Mouse (Mus musculus): ENCODE results near the gene Ksr1. TPM values are rescaled to one million over a fixed set of nuclear protein-coding genes. Genes with fewer than 3 reads are reported as not detected.
A peak's percentile ranks its signal among the peaks of the same experiment; 100 is the strongest.

Gene Ksr1
- polyA plus RNA-seq, 1 experiment = 106 TPM

DNA sequence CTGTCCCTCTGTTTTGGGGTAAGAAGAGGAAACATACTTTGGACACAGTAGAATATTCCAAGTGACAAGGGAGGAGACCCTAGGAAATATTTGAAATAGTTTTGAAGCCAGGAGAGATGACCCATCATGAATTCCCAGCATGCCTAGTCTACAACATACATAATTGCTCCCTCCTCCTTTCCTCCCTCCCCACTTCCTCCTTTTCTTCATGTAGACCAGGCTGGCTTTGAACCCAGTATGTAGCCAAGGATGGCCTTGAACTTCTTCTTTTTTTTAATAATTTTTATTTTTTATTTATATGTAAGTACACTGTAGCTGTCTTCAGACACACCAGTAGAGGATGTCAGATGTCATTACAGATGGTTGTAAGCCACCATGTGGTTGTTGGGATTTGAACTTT, 160.7 kb downstream of the Ksr1 start:
- Histone ChIP-seq H3K4me3 (ENCODE audit: low read depth, low read length) (no peak overlapping the region), H3K27me3 (ENCODE audit: control insufficient read depth, insufficient read depth, low read length) (no peaks in the 10 kb centered on the region), H3K4me1 (ENCODE audit: control insufficient read depth, insufficient read depth, insufficient read length, low read length) (peaks cover 16% of the 10 kb centered on the region; the same call in 1 of the 2 replicates), H3K27ac (ENCODE audit: insufficient read depth, low read depth, low read length) (no peak overlapping the region), H3K36me3 (ENCODE audit: control insufficient read depth, insufficient read depth, low read length) (no peaks in the 10 kb centered on the region)
- TF ChIP-seq CTCF (IDR thresholded peaks at IDR 0.05; ENCODE audit: extremely low read depth, insufficient read length, insufficient replicate concordance, low read depth, low read length) = no peak
- no peak for TF ChIP-seq POLR2A (IDR thresholded peaks at IDR 0.05; ENCODE audit: low read depth, low read length)

DNA sequence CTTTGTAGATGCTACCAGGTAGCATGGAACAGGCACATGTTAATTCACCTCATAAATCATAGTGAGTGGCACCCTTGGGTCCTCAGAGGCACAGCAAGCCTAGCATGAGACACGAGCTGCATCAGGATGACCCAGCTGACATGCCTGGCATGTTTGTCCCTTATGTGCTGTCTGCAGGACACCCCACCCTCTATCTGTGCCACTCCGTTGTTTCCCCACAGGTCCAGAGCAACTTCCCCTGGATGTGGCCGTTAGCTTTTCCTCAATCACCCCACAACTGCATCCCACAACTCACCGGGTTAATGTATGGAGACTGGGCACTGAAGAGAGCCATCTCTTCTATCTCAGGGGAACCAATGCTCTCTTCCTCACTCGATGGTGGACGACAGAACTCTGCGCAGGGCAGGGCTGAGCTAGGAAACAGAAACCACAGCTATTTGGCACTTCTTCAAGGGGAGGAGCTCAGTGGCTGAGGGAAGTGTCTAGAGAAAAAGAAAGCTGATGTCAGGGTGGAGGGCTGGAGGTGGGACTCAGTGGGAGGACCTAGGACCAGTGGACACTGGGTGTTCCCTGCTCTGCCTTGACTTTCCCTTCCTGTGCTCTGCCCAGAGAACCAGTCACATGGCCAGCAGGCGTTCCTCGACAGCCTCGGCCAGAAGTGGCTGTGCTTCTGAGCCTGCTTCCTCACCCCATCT, 161.6 kb downstream of the Ksr1 start, which contains the start of gene Lgals9:
Gene Lgals9, minus strand, starts transcription at position 464 of the 695 bp plus-strand sequence.
- peak within 1 kb of the TSS; percentile 66 for H3K4me3 ChIP-seq (ENCODE audit: low read depth, low read length)
- TF ChIP-seq CTCF (IDR thresholded peaks at IDR 0.05; ENCODE audit: extremely low read depth, insufficient read length, insufficient replicate concordance, low read depth, low read length) (no peak), POLR2A (IDR thresholded peaks at IDR 0.05; ENCODE audit: low read depth, low read length) (peak; percentile 99)
- H3K36me3 ChIP-seq (ENCODE audit: control insufficient read depth, insufficient read depth, low read length) = no peaks in the 10 kb centered on the region
- 3% methylated on average over 10 of the region's 10 CpGs for WGBS
- no peaks in the 10 kb centered on the region for H3K27me3 ChIP-seq (ENCODE audit: control insufficient read depth, insufficient read depth, low read length)
- H3K4me1 ChIP-seq (ENCODE audit: control insufficient read depth, insufficient read depth, insufficient read length, low read length) = peaks cover 19% of the 10 kb centered on the region; the same call in 1 of the 2 replicates
- H3K27ac ChIP-seq (ENCODE audit: insufficient read depth, low read depth, low read length) = peak within 1 kb of the TSS; percentile 88

DNA sequence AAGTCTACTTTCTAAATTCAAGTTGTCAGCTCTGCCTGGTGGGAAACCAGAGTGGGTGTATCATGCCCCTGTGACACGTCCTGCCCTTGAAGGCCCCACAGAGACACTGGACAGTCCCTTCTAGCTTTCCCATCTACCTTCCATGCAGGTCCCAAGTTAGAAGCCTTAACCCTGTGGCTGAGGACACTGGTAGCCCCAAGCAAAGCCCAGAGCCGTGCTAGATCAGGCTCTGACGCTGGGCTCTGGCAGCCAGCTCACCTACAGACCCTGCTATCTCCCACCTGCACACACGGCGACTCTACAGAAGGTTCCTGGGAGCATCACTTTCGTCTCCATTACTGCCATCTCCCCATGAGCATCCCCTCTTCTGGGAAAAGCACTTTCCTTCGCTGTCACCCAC, 162.7 kb downstream of the Ksr1 start:
- H3K4me3 ChIP-seq (ENCODE audit: low read depth, low read length) = peak overlapping the region; percentile 66
- H3K27me3 ChIP-seq (ENCODE audit: control insufficient read depth, insufficient read depth, low read length) = no peaks in the 10 kb centered on the region
- TF ChIP-seq CTCF (IDR thresholded peaks at IDR 0.05; ENCODE audit: extremely low read depth, insufficient read length, insufficient replicate concordance, low read depth, low read length) (no peak), POLR2A (IDR thresholded peaks at IDR 0.05; ENCODE audit: low read depth, low read length) (no peak)
- H3K27ac ChIP-seq (ENCODE audit: insufficient read depth, low read depth, low read length) = peak overlapping the region; percentile 88
- 17% methylated on average over 7 of the region's 7 CpGs for WGBS
- H3K4me1 ChIP-seq (ENCODE audit: control insufficient read depth, insufficient read depth, insufficient read length, low read length) = peaks cover 20% of the 10 kb centered on the region
- peaks cover under 1% of the 10 kb centered on the region; the same call in 1 of the 2 replicates for H3K36me3 ChIP-seq (ENCODE audit: control insufficient read depth, insufficient read depth, low read length)

DNA sequence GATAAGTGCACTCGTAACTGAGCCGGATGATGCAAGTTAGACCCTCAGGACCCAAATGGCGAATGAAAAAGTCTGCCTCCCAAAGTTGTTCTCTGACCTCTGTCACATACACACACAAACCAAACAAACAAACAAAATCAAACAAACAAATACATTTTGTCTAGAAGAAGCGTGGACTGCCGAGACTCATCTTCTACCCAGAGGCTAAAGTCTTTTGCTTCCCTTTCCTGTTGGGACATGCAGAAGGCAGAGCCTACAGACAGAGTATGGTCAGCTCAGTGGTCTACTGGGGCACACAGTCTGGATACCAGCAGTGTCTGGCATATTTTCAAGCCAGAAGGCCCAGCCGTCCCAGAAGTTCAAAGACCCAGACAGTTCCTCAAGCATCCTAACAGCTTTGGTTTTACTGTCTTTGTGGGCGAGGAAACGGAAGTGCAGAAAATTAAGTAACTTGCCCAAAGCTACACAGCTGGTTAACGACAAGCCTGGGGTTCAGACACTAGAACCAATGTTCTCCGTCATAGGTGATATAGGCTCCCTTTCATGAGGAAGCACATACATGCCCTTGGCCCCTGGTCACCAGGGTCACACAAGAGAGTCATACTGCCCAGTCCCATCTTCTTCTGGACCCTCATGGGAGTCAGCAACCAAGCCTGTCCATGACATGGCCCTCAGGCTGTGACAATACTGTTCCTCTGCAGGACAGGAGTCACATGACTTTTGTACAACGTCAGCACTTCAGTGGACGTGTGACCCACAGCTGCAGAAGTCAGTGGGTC, 163.5 kb downstream of the Ksr1 start:
- Histone ChIP-seq H3K4me1 (ENCODE audit: control insufficient read depth, insufficient read depth, insufficient read length, low read length) (peaks cover 24% of the 10 kb centered on the region), H3K27ac (ENCODE audit: insufficient read depth, low read depth, low read length) (peak overlapping the region; percentile 88), H3K27me3 (ENCODE audit: control insufficient read depth, insufficient read depth, low read length) (no peaks in the 10 kb centered on the region), H3K36me3 (ENCODE audit: control insufficient read depth, insufficient read depth, low read length) (peaks cover 7% of the 10 kb centered on the region), H3K4me3 (ENCODE audit: low read depth, low read length) (peak overlapping the region; percentile 66)
- 12% methylated on average over 12 of the region's 12 CpGs for WGBS
- no peak for TF ChIP-seq POLR2A (IDR thresholded peaks at IDR 0.05; ENCODE audit: low read depth, low read length)
- TF ChIP-seq CTCF (IDR thresholded peaks at IDR 0.05; ENCODE audit: extremely low read depth, insufficient read length, insufficient replicate concordance, low read depth, low read length) = no peak

DNA sequence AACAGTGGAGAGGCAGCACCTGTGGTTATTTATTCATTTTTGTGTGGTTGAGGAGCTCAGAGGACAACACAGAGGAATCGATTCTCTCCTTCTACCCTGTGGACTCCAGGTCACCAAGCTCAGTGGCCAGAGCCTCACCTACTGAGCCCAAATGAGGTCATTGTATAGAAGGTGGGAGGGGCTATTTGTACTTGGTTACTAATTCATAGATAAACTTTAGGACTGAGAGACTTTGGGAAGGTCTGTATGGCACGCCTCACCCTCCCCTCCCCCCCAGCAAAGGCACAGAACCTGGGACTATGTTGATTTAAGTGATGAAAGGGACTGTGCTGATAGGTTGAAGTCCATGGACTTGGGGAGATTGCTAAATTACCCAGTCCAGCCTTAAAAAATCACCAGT, 164.2 kb downstream of the Ksr1 start:
- TF ChIP-seq CTCF (IDR thresholded peaks at IDR 0.05; ENCODE audit: extremely low read depth, insufficient read length, insufficient replicate concordance, low read depth, low read length) = no peak
- no peak for TF ChIP-seq POLR2A (IDR thresholded peaks at IDR 0.05; ENCODE audit: low read depth, low read length)
- Histone ChIP-seq H3K36me3 (ENCODE audit: control insufficient read depth, insufficient read depth, low read length) (peaks cover 13% of the 10 kb centered on the region), H3K27ac (ENCODE audit: insufficient read depth, low read depth, low read length) (peak overlapping the region; percentile 88), H3K4me3 (ENCODE audit: low read depth, low read length) (peak overlapping the region; percentile 66; the same call in 1 of the 2 replicates), H3K4me1 (ENCODE audit: control insufficient read depth, insufficient read depth, insufficient read length, low read length) (peaks cover 25% of the 10 kb centered on the region), H3K27me3 (ENCODE audit: control insufficient read depth, insufficient read depth, low read length) (no peaks in the 10 kb centered on the region)
- 18% methylated on average over 2 of the region's 2 CpGs for WGBS

DNA sequence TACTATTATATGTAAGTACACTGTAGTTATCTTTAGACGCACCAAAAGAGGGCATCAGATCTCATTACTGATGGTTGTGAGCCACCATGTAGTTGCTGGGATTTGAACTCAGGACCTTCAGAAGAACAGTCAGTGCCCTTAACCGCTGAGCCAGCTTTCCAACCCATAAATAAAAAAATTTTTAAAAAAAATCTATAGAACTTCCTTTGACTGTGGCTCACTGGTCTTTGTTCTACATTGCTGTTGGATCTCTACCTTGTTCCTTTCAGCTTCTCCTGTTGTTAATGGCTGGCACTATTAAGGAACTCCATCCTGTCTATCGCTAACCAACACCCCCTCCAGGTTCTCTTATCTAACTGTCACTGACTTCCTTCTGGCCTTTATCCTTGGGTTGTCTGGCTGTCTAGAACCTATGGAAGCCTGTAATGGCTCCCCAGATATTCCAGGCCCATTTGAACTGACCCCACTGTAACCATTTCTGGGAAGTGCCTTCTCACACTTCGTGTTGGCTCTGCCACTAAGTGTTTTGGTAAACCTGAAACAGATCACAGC, 166.0 kb downstream of the Ksr1 start:
- peak overlapping the region; percentile 48 for H3K27ac ChIP-seq (ENCODE audit: insufficient read depth, low read depth, low read length)
- no peak overlapping the region for H3K4me3 ChIP-seq (ENCODE audit: low read depth, low read length)
- H3K27me3 ChIP-seq (ENCODE audit: control insufficient read depth, insufficient read depth, low read length) = no peaks in the 10 kb centered on the region
- peaks cover 19% of the 10 kb centered on the region for H3K4me1 ChIP-seq (ENCODE audit: control insufficient read depth, insufficient read depth, insufficient read length, low read length)
- peaks cover 32% of the 10 kb centered on the region for H3K36me3 ChIP-seq (ENCODE audit: control insufficient read depth, insufficient read depth, low read length)
- no peak for TF ChIP-seq CTCF (IDR thresholded peaks at IDR 0.05; ENCODE audit: extremely low read depth, insufficient read length, insufficient replicate concordance, low read depth, low read length)
- no peak for TF ChIP-seq POLR2A (IDR thresholded peaks at IDR 0.05; ENCODE audit: low read depth, low read length)
- 39% methylated on average over 4 of the region's 4 CpGs for WGBS
